Mouse (Mus musculus) 3134 (cell line): ENCODE results near the gene Defb26.

Experiments
- DNase-seq: peaks from one replicate; pipeline ENCODE4 v3.0.0-alpha.2; 2011; ENCODE audit warnings: low spot score; ENCODE audit not compliant: insufficient read length; ENCODE audit errors: extremely low read depth

The Defb26 gene

DNA sequence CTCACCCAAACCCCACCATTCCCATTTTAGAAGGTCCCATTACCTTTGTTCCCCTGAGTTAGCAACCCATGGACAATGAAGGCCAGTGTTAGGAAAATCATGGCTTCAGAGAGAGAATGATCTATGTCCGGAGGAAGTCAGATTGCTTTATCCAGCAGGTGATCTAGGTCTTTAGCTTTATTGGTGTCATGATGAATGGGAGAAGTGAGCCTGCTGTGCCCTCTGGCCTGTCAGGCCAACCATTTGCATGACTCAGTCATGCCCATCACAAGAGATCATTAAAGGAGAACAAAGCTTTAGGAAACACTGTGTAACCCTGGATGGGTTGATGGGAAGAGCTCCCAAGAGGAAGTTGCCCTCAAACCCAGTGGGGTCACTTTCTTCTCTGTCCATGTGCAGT, at the start of gene Defb26:
TSS of gene Defb26 (minus strand) at position 101 of the 400 bp plus-strand sequence.
- no peak for DNase-seq

GRCm38 (mm10) chr2:152556655-152557054, 45.2 kb upstream of the Defb26 start:
- no peak for DNase-seq

DNA sequence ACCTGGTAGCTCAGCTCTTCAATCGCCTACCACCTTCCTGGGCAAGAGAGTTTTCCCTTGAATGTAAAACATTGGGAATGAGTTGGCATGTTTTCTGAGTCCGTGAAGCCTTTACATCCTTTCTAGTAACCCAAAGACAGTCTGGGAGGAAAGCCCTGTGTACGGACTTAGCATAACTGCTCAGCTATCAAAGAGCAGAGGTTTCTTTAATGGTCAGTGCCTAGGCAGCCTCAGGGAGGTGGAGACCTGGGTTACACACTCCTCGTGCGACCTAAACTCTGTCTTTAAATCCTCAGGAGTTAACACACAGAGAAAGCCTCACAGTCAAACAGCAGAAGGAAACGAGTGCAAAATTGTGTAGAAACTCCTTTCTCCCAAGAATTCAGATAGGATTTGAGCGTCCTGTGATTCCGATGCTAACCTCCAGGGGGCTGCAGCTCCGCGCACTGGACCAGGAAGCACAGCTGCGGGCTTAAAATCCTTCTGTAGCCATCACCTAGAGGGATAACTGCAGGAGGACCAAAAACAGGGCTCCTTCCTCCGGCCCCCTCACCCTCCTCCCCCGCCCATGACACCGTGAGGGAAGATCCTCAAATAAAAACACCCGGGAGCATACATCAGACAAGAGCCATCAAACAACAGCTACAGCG, 42.4 kb upstream of the Defb26 start:
- peak; percentile 38 for DNase-seq

DNA sequence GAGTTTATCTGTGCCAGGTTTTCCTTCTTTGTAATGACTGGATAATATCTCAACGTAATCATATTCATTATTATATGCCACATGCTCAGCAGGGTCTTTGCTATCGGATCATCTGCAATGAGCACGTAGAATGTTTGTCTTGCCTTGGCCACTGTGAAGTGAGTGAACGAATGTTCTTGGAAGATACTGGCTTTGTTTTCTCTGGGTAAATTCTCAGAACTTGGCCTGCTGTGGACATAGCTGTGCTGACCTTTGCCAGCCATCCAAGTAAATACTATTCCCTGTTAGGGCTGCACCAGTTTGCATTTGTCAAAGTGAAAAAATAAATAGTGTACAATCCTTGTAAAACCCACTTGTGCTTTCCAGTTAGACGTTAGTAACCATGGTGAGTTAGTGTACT, 36.6 kb upstream of the Defb26 start:
- no peak for DNase-seq

GRCm38 (mm10) chr2:152544691-152545090, 33.2 kb upstream of the Defb26 start:
- no peak for DNase-seq

GRCm38 (mm10) chr2:152543478-152543877, 32.0 kb upstream of the Defb26 start:
- no peak for DNase-seq

DNA sequence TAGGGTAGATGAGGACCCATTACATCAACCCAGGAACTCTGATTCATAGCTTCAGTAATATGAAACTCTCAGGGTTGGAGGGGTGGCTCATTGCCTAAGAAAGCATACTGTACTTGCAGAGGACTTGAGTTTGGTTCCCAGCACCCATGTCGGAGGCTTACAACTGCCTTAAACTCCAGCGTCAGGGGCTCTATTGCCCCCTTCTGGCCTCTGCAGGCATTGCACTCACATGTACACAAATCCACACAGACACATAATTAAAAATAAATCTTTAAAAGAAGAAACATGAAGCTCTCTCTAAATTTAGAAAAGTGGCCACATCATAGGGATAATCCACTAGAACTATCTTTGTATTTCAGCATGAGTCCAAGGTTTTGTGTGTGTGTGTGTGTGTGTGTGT, 31.4 kb upstream of the Defb26 start:
- no peak for DNase-seq

DNA sequence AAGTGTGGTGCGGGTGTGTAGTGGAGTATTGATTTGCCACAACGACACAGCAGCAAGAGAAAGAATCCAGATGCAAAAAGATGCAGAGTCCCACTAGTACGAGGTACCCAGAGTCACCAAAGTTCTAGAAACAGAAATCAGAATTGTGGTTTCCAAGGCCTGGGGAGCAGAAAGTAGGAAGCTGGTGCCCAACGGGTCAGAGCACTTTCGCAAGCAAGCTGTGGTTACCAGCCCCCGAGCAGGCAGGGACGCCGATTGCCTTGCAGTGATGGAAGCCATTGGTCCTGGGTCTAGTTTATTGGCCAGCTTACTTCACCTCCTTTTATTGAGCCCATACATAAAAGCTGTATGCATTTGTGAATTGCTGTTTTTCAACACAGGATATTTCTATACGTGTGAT, 30.5 kb upstream of the Defb26 start:
- DNase-seq: no peak

- DNase-seq: peak; percentile 14
Observed at GRCm38 (mm10) chr2:152539944-152540710, 28.6 kb upstream of the Defb26 start, which contains the start of gene Defb29. TSS of gene Defb29 (minus strand) at chr2:152540098.

GRCm38 (mm10) chr2:152517981-152518380, 6.5 kb upstream of the Defb26 start, which contains the start of gene Defb28:
TSS of gene Defb28 (plus strand) at chr2:152518255.
- DNase-seq: no peak

DNA sequence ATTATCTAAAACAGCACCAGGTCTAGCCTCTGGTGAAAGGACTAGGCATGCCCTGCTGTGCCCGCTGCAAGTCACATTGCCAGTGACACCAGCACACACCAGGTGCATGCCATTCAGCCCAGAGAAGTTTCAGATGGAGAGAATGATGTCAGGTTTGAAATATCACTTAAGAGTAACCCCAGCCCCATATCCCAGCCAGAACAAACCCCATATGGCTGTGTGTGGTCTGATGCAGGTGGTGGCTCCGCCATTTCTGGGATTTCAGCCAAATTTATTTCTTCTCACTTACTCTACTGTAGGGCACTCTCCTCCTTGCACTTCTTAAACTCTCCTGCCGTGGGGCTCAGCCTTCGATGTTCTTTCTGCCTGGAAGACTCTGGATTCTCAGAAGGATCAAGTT, 4.6 kb upstream of the Defb26 start:
- DNase-seq: no peak

DNA sequence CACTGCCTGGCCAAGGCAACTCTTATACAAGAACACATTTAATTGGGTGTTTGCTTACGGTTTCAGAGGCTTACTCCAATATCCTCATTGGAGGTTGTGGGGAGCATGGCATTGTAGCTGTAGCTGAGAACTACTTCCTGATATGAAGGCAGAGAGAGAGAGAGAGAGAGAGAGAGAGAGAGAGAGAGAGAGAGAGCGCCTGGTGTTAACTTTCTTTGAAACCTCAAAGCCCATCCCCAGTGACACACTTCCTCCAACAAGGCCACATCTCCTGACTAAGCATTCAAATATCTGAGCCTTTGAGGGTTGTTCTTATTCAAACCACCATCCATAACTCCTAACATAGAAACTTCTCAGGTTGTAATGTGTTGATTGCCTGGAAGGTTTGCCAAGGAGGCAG, 7.5 kb downstream of the Defb26 start:
- peak; percentile 16 for DNase-seq

DNA sequence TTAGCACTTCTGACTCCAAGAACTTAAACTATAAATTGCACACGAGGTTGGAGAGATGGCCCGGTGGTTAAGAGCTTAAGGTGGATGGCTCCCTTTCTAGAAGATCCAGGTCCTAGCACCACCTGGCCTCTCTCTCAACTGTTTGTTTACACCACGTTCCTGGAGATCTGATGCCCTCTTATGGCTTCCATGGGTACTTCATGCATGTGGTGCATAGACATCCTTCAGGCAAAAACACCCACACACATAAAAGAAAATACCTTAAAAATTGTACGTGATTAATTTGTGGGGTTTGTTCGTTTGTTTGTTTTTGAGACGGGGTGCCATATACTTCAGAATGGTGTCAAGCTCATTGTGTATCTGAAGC, 10.6 kb downstream of the Defb26 start:
- no peak for DNase-seq

DNA sequence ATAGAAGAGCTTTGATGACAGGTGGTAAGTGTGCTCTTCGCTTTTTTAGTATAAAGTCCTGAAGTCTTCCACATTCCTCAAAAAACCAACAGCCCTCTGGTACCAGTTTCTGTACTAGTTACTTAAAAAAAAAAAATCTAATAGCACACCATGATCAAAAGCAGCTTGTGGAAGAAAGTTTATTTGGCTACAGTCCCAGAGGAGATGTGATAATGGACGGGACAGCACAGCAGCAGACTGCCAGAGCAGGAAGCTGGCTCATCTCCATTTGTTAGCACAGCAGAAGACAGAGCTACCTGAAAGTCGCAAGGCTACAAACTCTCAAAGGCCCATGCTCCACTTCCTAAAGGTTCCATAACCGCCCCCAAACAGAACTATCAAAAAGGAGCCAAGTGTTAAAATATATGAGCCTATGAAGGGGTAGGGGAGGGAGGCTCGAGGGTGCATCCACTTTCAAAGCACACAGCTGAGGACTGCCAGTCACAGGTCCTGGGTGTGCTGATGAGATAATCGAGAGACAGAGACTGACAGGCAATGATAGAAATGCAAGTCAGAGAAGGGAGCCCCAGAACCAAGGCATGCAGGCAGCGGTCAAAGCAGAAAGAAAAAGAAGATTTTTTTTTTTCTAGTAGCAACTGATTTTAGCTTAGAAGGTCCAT, 11.2 kb downstream of the Defb26 start:
- no peak for DNase-seq

GRCm38 (mm10) chr2:152498020-152498419, 13.5 kb downstream of the Defb26 start:
- no peak for DNase-seq

GRCm38 (mm10) chr2:152493151-152493550, 18.3 kb downstream of the Defb26 start:
- DNase-seq: no peak

- no peak for DNase-seq
Observed at GRCm38 (mm10) chr2:152490038-152490437, 21.5 kb downstream of the Defb26 start, which contains the start of gene Defb22. TSS of gene Defb22 (minus strand) at chr2:152490138.

GRCm38 (mm10) chr2:152487024-152487423, 24.5 kb downstream of the Defb26 start:
- DNase-seq: no peak

DNA sequence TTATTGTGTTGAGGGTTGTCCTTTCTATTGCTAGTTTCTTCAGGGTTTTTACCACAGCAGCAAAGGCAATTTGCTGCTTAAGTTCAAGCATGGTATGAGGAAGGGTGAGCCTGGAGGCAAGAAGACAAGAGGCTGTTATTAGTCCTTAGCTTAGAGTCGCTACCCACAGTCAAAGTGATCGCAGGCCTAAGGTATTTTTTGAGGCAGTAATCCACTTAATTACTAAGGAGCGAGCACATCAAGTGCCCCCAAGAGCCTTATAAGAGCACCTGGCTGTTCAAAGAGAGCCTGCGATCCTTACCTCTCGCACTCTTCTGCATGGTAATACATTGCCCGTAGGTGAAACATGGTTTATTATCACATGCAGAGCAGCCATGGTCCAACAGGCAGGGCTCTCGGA, 29.8 kb downstream of the Defb26 start:
- no peak for DNase-seq

DNA sequence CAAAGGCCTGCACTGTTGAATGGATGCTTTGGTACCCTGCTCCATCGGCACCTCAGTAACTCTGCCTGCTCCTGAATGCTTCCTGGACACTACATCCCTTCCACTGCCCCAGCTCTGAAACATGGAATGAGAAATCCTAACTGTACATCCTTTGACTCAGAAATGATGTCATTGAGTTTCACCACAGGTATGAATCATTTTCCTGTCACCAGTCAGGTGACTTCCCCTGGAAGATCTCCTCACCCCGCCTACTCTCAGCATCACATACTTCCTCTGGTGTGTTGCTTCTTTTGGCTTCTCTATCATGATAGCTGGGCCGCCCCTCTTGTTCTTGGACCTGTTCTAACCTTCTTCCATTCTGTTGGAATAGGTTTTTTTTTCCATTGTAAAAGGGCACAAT, 30.6 kb downstream of the Defb26 start:
- peak; percentile 52 for DNase-seq

DNA sequence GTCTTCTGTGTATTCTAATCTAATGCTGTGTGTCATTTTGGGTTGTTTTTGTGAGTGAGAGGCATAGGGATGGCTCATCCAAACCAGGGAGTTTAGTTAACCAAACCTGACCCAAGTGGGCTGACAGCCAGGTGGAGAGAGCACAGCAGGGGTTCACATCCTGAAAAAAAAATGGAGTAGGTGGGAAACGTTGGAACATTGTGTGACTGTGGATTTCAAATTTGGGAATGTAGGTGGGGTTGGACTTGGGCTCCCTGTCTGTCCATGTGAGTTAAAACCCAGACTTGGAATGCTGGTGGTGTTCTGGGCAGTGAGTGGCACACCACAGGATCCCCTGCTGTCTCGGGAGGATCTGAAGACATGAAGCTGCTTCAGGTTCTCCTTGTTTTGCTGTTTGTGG, 34.7 kb downstream of the Defb26 start, which contains the start of gene Defb20:
TSS of gene Defb20 (plus strand) at position 301 of the 400 bp plus-strand sequence.
- DNase-seq: no peak
